Mouse (Mus musculus): ENCODE measurements at regions not wholly inside any gene's neighbourhood (a gene's known extent, or its start where the extent isn't known, plus 50 kb on each side); places are given as distances from the start of the nearest gene placed in this dataset.
A peak's percentile ranks its signal among the peaks of the same experiment; 100 is the strongest.
"Not testable (repeated sequence)": the region's sequence is repeated elsewhere in the genome, so short reads cannot be mapped to it uniquely, and the experiment has no call there.

- DNase-seq (ENCODE audit: low spot score) (peak; percentile 55), ATAC-seq (peak; percentile 75)
- Histone ChIP-seq H3K27me3 (replicated peaks; ENCODE audit: insufficient read depth, low read length) (no peaks in the 10 kb centered on the region), H3K4me1 (ENCODE audit: insufficient read depth, low read depth, low read length) (no peaks in the 10 kb centered on the region), H3K36me3 (ENCODE audit: insufficient read depth, low read length) (no peaks in the 10 kb centered on the region), H3K9me3 (ENCODE audit: low read length) (no peaks in the 10 kb centered on the region), H3K27ac (ENCODE audit: low read length) (no peak overlapping the region), H3K4me2 (replicated peaks; ENCODE audit: low read depth, low read length) (no peak overlapping the region), H3K9ac (replicated peaks; ENCODE audit: low read depth) (no peak overlapping the region), H3K4me3 (ENCODE audit: low read depth, low read length) (no peak overlapping the region)
- TF ChIP-seq CTCF (IDR thresholded peaks at IDR 0.05), result no peak
- TF ChIP-seq EP300 (IDR thresholded peaks at IDR 0.05), result peak; percentile 88
- WGBS, result 56% methylated on average over 1 of the region's 1 CpGs
Measured at GRCm38 (mm10) chrX:115030381-115031136, 123.2 kb downstream of the Ube2dnl2 start.

- Histone ChIP-seq H3K36me3 (ENCODE audit: insufficient read depth, low read length) (no peaks in the 10 kb centered on the region), H3K9ac (replicated peaks; ENCODE audit: low read depth) (no peak overlapping the region), H3K27ac (ENCODE audit: low read length) (no peak overlapping the region), H3K4me3 (ENCODE audit: low read depth, low read length) (no peak overlapping the region), H3K9me3 (ENCODE audit: low read length) (no peaks in the 10 kb centered on the region), H3K4me2 (replicated peaks; ENCODE audit: low read depth, low read length) (no peak overlapping the region), H3K4me1 (ENCODE audit: insufficient read depth, low read depth, low read length) (no peaks in the 10 kb centered on the region), H3K27me3 (replicated peaks; ENCODE audit: insufficient read depth, low read length) (no peaks in the 10 kb centered on the region)
- ATAC-seq (no peak), DNase-seq (ENCODE audit: low spot score) (no peak)
- no peak for TF ChIP-seq CTCF (IDR thresholded peaks at IDR 0.05)
- no peak for TF ChIP-seq EP300 (IDR thresholded peaks at IDR 0.05)
- WGBS, result 88% methylated on average over 1 of the region's 1 CpGs
Measured at GRCm38 (mm10) chrX:115031506-115031905, 124.1 kb downstream of the Ube2dnl2 start.

DNA sequence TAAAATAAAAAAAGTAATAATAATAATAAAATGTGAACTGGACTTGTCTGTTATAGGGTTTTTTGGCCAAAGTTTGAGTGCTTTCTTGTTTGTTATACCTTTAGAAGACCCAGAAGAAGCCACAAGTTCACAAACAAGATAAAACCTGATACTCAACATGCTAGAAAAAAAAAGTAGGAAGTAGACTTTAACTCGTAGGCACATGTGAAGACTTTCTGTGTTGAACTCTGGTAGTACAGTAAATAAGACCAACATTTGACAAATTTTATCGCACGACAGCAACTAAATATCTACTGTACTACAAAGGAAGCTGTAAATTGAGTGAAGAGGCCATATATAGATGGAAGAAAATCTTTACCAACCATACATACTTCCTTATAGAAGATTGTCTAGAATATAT is 131.6 kb downstream of the Ube2dnl2 start:
- no peak overlapping the region for H3K9ac ChIP-seq (replicated peaks; ENCODE audit: low read depth)
- 88% methylated on average over 3 of the region's 3 CpGs for WGBS
- TF ChIP-seq CTCF (IDR thresholded peaks at IDR 0.05), result no peak
- no peak for TF ChIP-seq EP300 (IDR thresholded peaks at IDR 0.05)
- ATAC-seq (no peak), DNase-seq (ENCODE audit: low spot score) (no peak)
- no peak overlapping the region for H3K27ac ChIP-seq (ENCODE audit: low read length)
- no peaks in the 10 kb centered on the region for H3K36me3 ChIP-seq (ENCODE audit: insufficient read depth, low read length)
- H3K4me2 ChIP-seq (replicated peaks; ENCODE audit: low read depth, low read length), result no peak overlapping the region
- H3K4me1 ChIP-seq (ENCODE audit: insufficient read depth, low read depth, low read length), result no peaks in the 10 kb centered on the region
- H3K9me3 ChIP-seq (ENCODE audit: low read length), result no peaks in the 10 kb centered on the region
- no peaks in the 10 kb centered on the region for H3K27me3 ChIP-seq (replicated peaks; ENCODE audit: insufficient read depth, low read length)
- H3K4me3 ChIP-seq (ENCODE audit: low read depth, low read length), result no peak overlapping the region

GRCm38 (mm10) chrX:115062556-115063146 is 155.3 kb downstream of the Ube2dnl2 start:
- WGBS, result 65% methylated on average over 3 of the region's 3 CpGs
- H3K4me3 ChIP-seq (ENCODE audit: low read depth, low read length), result no peak overlapping the region
- DNase-seq (ENCODE audit: low spot score), result peak; percentile 5
- TF ChIP-seq EP300 (IDR thresholded peaks at IDR 0.05), result no peak
- TF ChIP-seq CTCF (IDR thresholded peaks at IDR 0.05), result 0 out of 2 replicates have a peak, but pooled peaks have one; percentile 7
- no peaks in the 10 kb centered on the region for H3K9me3 ChIP-seq (ENCODE audit: low read length)
- no peaks in the 10 kb centered on the region for H3K36me3 ChIP-seq (ENCODE audit: insufficient read depth, low read length)
- no peak overlapping the region for H3K9ac ChIP-seq (replicated peaks; ENCODE audit: low read depth)
- no peaks in the 10 kb centered on the region for H3K4me1 ChIP-seq (ENCODE audit: insufficient read depth, low read depth, low read length)
- ATAC-seq, result no peak
- H3K27me3 ChIP-seq (replicated peaks; ENCODE audit: insufficient read depth, low read length), result no peaks in the 10 kb centered on the region
- no peak overlapping the region for H3K27ac ChIP-seq (ENCODE audit: low read length)
- H3K4me2 ChIP-seq (replicated peaks; ENCODE audit: low read depth, low read length), result no peak overlapping the region

DNA sequence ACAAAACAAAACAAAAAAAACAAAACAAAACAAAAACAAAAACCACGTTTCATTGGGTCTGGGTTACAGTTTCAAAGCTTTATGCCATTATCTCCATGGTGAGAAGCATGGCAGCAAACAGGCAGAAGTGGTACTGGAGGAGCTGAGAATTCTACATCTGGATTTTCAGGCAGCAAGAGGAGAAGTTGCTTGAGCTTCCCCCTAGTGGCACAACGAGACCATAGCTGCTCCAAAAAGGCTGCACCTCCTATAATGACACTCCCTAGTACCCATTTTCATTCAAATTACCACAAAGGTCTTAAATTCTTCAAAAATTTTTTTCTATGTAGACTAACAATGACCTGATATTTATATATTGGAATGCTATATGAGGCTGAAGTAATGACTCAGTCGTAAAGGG is 162.0 kb downstream of the Ube2dnl2 start:
- no peak overlapping the region for H3K9ac ChIP-seq (replicated peaks; ENCODE audit: low read depth)
- WGBS, result 42% methylated on average over 3 of the region's 3 CpGs
- no peak overlapping the region for H3K4me3 ChIP-seq (ENCODE audit: low read depth, low read length)
- DNase-seq (ENCODE audit: low spot score) (no peak), ATAC-seq (no peak)
- no peaks in the 10 kb centered on the region for H3K4me1 ChIP-seq (ENCODE audit: insufficient read depth, low read depth, low read length)
- no peaks in the 10 kb centered on the region for H3K9me3 ChIP-seq (ENCODE audit: low read length)
- H3K36me3 ChIP-seq (ENCODE audit: insufficient read depth, low read length), result no peaks in the 10 kb centered on the region
- TF ChIP-seq CTCF (IDR thresholded peaks at IDR 0.05) (no peak), EP300 (IDR thresholded peaks at IDR 0.05) (no peak)
- no peak overlapping the region for H3K27ac ChIP-seq (ENCODE audit: low read length)
- H3K27me3 ChIP-seq (replicated peaks; ENCODE audit: insufficient read depth, low read length), result no peaks in the 10 kb centered on the region
- H3K4me2 ChIP-seq (replicated peaks; ENCODE audit: low read depth, low read length), result no peak overlapping the region

DNA sequence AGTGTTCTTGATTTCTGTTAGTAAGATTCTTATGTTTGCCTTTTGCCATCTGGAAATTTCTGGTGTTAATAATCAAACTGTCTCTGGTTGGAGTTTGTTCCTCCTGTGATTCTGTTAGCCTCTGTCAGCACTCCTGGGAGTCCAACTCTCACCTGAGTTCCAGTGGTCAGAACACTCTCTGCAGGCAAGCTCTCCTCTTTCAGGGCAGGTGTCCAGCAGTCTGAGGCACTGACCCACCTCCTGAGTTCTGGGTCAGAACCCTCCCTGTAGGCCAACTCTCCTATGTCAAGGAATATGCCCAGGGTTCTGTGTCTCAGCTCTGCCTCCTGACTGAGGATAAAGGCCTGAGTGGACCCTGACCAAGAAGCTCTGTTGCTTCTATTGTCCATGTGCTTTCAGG is 184.6 kb downstream of the Ube2dnl2 start:
- H3K36me3 ChIP-seq (ENCODE audit: insufficient read depth, low read length); H3K27me3 ChIP-seq (replicated peaks; ENCODE audit: insufficient read depth, low read length); H3K4me1 ChIP-seq (ENCODE audit: insufficient read depth, low read depth, low read length); H3K9ac ChIP-seq (replicated peaks; ENCODE audit: low read depth); H3K4me2 ChIP-seq (replicated peaks; ENCODE audit: low read depth, low read length); DNase-seq (ENCODE audit: low spot score); ATAC-seq; H3K4me3 ChIP-seq (ENCODE audit: low read depth, low read length); H3K27ac ChIP-seq (ENCODE audit: low read length); H3K9me3 ChIP-seq (ENCODE audit: low read length): not testable (repeated sequence)
